Mouse (Mus musculus): ENCODE measurements at regions not wholly inside any gene's neighbourhood (a gene's known extent, or its start where the extent isn't known, plus 50 kb on each side); places are given as distances from the start of the nearest gene placed in this dataset.

GRCm38 (mm10) chr3:12151329-12151728 lies 1815.8 kb upstream of the Gm38303 start:
- Histone ChIP-seq H3K27me3 (ENCODE audit: control insufficient read depth in 1 of 2, insufficient read depth in 2 of 2, low read length in 2 of 2) (no peaks in the 10 kb centered on the region), H3K4me3 (ENCODE audit: control insufficient read depth in 1 of 2, insufficient read depth in 1 of 2, low read depth in 2 of 2, low read length in 2 of 2) (no peak overlapping the region), H3K36me3 (ENCODE audit: control insufficient read depth in 1 of 2, insufficient read depth in 2 of 2, low read length in 2 of 2) (no peaks in the 10 kb centered on the region), H3K79me2 (ENCODE audit: control insufficient read depth, insufficient read depth, low read length, poor library complexity) (no peaks in the 10 kb centered on the region), H3K4me1 (ENCODE audit: control insufficient read depth in 1 of 2, insufficient read depth in 2 of 2, low read length in 2 of 2) (no peaks in the 10 kb centered on the region), H3K27ac (ENCODE audit: control insufficient read depth, low read depth, low read length) (no peak overlapping the region), H3K9me3 (replicated peaks; ENCODE audit: insufficient read depth, low read length) (no peaks in the 10 kb centered on the region), H3K9ac (ENCODE audit: control insufficient read depth, low read depth, low read length, poor library complexity, severe bottlenecking) (no peak overlapping the region)
- TF ChIP-seq MYB (IDR thresholded peaks at IDR 0.05; ENCODE audit: low read depth, low read length) (no peak), NRF1 (IDR thresholded peaks at IDR 0.05; ENCODE audit: insufficient read depth, low read depth, low read length, poor library complexity, severe bottlenecking) (no peak), GATA1 (IDR thresholded peaks at IDR 0.05; ENCODE audit: low read depth, low read length) (no peak), GABPA (IDR thresholded peaks at IDR 0.05; ENCODE audit: low read depth, low read length) (no peak), ZNF384 (IDR thresholded peaks at IDR 0.05; ENCODE audit: low read depth, low read length) (no peak), MEF2A (IDR thresholded peaks at IDR 0.05; ENCODE audit: extremely low read depth, insufficient replicate concordance, low read depth, low read length, poor library complexity, severe bottlenecking) (no peak), UBTF (IDR thresholded peaks at IDR 0.05; ENCODE audit: borderline replicate concordance, insufficient read depth, low read depth, low read length) (no peak), MAZ (IDR thresholded peaks at IDR 0.05; ENCODE audit: low read depth, low read length) (no peak), POLR2AphosphoS5 (IDR thresholded peaks at IDR 0.05; ENCODE audit: borderline replicate concordance, low read depth, low read length) (no peak), SMC3 (IDR thresholded peaks at IDR 0.05; ENCODE audit: low read depth, low read length) (no peak), ELF1 (IDR thresholded peaks at IDR 0.05; ENCODE audit: low read depth, low read length) (no peak), HCFC1 (IDR thresholded peaks at IDR 0.05; ENCODE audit: low read depth, low read length) (no peak), CTCF (IDR thresholded peaks at IDR 0.05 in 2 of 3, conservative IDR thresholded peaks at IDR 0.05 in 1 of 3; ENCODE audit: control insufficient read depth in 1 of 3, insufficient read depth in 1 of 3, low read depth in 2 of 3, low read length in 3 of 3, poor library complexity in 1 of 3, severe bottlenecking in 1 of 3) (no peak), SIN3A (IDR thresholded peaks at IDR 0.05; ENCODE audit: low read length) (no peak), E2F4 (IDR thresholded peaks at IDR 0.05; ENCODE audit: borderline replicate concordance, low read depth, low read length) (no peak), MYC (IDR thresholded peaks at IDR 0.05; ENCODE audit: low read depth, low read length) (no peak), TAL1 (IDR thresholded peaks at IDR 0.05; ENCODE audit: low read length) (no peak)
- no peak for DNase-seq (ENCODE audit: low read depth, low spot score)

Measured in MEL (cell line).